Mouse (Mus musculus): ENCODE results near the gene Lhfp.

Gene Lhfp

GRCm38 (mm10) chr3:53040593-53041410, 526 bp upstream of the Lhfp start:
- DNase-seq (ENCODE audit: extremely low read depth, low read depth, low spot score): no peak

GRCm38 (mm10) chr3:53042240-53042567, 876 bp downstream of the Lhfp start:
- no peak for DNase-seq (ENCODE audit: extremely low read depth, low read depth, low spot score)

DNA sequence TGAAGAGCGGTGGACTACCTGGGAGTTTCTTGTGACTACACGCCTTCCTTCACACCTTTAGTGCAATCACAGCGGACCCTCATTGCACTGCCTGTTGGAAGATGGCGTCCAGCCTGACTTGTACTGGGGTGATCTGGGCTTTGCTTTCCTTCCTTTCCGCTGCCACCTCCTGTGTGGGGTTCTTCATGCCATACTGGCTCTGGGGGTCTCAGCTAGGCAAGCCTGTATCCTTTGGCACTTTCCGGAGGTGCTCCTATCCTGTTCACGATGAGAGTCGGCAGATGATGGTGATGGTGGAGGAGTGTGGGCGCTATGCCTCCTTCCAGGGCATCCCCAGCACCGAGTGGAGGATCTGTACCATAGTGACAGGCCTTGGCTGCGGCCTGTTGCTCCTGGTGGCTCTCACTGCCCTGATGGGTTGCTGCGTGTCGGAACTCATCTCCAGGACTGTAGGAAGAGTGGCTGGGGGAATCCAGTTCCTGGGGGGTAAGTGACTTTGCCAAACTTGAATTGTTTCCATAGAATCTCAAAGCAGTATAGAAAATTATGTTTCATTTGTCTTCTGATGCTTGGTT, 2.0 kb downstream of the Lhfp start:
- DNase-seq (ENCODE audit: extremely low read depth, low read depth, low spot score): no peak

DNA sequence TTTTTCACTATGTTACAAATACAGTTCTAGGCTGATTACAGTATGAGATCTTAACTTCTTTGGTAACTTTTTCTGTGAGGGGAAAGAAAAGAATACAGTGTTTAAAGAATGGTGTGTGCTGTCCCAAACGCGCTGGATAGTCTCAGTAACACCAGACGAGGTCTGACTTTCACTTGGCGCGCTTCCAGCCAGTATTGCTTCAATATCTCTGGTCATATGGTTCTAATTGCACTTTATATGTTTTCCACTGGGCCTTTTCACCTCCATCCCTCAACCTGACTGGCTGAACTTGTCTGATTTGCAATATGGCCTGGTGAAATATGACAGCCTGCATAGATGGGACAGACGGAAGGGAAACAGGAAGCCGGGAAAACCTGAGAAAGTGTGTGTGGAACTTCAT, 2.9 kb downstream of the Lhfp start:
- no peak for DNase-seq (ENCODE audit: extremely low read depth, low read depth, low spot score)

DNA sequence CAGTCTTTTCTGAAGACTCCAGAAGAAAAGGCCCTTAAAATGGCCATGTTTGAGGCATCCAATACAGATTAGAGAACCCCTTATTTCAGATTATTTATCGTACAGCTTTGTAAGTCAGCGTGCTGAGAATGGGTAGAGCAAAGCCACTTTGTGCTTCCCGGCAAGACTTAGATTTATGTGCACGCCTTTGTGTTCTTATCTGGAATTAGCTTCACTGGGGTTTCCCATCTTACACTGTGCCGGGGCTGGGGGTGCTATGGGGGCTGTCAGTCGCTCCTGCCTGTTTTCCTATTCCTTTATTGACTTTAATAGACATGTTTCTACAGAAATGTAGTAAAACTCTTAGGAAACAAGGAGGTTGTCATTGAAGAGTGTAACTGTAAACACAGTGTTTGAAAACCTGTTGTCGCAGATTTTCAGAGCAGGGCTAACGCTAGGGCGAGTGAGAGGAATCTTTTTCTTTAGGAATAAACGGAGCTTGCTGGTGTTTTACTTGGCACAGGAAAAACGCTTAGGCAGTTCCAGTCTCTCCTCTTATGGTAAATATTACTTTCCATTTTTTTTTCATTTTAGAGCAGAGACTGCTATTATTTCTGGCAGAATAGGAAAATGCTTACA, 3.5 kb downstream of the Lhfp start:
- no peak for DNase-seq (ENCODE audit: extremely low read depth, low read depth, low spot score)

DNA sequence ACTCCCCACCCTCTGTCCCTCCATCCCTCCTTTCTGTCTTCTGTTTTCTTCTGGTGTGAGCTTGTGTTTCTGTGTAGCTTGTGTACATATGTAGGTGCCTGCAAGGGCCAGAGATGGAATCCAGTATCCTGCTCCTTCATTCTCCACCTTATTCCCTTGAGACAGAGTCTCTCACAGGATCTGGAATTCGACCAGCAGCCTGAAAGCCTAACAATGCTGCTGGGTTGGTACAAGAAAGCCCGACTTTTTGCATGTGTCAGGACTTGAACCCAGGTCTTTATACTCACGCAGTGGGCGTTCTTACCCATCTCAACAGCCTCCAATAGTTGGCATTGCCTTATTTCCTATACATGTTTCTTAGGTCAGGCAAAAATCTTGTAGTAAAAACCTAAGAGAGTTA, 4.4 kb downstream of the Lhfp start:
- DNase-seq (ENCODE audit: extremely low read depth, low read depth, low spot score): no peak

DNA sequence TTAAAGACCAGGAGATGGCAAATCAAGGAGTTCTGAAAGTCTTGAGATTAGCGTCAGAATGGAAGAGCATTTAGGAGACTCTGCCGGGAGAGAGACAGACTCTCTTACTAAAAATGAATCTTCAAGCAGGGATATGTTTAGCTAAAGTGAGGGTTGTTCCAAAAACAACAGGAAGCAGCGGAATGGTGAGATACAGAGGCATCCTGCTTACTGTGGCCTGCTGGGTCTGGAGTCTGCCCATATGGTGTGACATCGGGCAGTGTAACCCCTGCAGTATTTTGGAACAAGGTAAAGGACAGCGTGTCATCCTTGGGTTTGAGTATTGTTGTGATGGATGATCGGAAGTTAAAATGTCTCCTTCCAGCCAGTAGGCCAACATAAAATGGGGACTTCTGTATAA, 5.0 kb downstream of the Lhfp start:
- no peak for DNase-seq (ENCODE audit: extremely low read depth, low read depth, low spot score)

GRCm38 (mm10) chr3:53052385-53052784, 11.1 kb downstream of the Lhfp start:
- no peak for DNase-seq (ENCODE audit: extremely low read depth, low read depth, low spot score)

GRCm38 (mm10) chr3:53056430-53056829, 15.1 kb downstream of the Lhfp start:
- no peak for DNase-seq (ENCODE audit: extremely low read depth, low read depth, low spot score)

DNA sequence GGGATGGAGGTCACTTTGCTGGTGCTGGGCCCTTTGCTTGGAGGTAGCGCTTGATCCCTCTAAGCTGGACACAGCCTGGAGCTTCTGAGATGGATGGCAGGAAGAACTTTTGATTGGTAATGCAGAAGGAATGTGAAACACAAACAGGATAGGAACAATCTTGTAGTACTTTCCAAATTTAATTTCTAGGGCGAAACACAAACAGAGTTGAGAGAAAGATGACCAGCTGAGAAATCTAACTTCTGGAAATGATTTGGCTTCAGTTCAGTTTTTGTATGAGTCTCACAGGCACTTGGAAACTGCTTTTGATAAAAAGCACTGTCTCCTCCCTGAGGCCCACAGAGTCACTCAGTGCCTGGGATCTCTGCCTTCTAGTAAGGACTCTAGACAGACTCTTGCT, 18.6 kb downstream of the Lhfp start:
- DNase-seq (ENCODE audit: extremely low read depth, low read depth, low spot score): no peak

GRCm38 (mm10) chr3:53063423-53064147, 22.3 kb downstream of the Lhfp start:
- no peak for DNase-seq (ENCODE audit: extremely low read depth, low read depth, low spot score)

DNA sequence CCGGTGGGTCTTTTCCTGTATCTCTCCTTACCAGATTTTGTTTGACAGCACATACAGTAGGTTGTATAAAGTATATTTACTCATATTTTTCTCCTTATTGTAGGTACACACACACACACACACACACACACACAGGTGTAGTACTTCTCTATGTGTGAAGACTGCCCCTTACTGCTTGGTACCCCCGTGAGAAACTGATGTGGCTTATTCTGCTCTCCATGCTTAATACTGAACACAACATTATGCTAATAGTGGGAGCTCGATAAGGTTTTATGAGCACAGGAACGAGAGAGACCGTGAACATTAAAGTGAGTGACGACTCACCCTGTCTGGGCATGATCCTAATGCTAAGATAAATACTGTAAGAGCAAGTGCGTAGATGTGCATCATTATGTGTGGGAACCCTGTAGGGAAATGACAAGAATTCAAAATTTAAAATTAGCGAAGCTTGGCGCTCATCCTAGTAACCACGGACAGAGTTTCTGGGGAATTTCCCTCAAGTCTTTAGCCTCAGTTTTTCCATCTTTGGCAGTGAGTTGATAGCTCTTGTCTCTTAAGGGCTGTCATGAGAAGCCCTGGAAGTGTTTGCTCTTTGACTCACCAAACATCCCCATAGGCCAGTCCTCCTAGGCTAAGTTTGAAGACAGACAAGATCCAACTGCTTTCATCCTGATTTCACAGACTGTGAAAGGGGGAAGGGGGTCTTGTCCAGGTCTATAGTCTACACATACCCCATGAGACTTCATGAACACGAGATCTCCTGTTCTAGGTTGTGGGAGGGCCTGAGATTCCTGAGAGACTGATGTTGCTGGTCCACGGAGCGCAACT, 24.2 kb downstream of the Lhfp start:
- no peak for DNase-seq (ENCODE audit: extremely low read depth, low read depth, low spot score)

GRCm38 (mm10) chr3:53066095-53066372, 24.7 kb downstream of the Lhfp start:
- no peak for DNase-seq (ENCODE audit: extremely low read depth, low read depth, low spot score)

DNA sequence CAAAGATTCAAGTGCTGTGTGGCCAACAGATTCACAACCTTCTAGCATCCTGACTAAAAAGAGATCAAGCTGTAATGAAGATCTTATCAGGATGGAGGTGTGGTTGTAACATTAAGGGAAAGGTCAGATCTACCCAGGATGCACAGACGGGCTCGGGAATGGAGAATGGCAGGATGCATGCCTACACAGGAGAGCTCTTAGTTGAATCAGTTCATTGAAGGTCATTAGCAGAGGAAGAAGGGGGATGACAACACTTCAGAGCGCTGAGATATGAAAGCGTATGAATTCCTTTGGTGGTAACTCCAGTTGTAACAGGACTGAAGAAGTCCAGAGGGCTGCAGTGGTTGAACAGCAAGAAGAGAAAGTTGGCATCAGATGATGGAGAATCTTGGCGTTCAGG, 27.1 kb downstream of the Lhfp start:
- DNase-seq (ENCODE audit: extremely low read depth, low read depth, low spot score): no peak

DNA sequence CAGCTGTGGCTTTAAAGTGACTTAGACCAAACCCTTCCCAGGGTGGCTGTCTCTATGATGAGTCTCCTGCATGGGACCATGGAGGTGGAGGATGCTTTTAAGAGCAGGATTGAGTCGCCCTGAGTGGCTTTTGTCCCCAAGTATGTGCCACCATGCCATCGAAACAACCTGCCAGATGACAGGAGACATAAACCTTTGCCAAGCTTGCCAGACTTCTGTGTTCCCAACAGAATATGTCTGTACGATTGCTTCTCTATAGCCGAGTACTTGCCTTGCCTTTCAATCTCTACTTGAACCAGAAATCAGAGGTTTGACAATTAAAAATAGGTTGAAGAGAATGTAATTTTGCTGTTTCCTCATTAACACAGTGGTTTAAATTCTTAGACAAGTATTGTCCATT, 32.9 kb downstream of the Lhfp start:
- no peak for DNase-seq (ENCODE audit: extremely low read depth, low read depth, low spot score)

DNA sequence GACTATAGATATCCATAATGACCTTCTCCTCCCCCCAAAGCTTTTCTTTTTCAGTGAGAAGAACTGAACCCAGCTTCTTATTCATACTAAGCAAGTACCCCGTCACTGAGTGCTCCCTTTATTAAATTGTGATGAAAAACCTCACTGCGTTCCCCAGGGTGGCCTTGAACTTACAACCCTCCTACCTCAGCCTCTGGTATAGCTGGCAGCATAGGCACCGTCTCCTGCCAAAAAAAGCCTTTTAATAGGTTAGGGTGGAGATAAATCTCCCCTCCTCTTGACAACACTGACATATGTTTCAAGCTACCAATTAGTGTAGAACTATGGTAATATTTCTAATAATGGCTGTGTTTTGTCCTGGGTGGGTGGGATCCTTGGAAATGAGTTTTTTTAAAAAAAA, 33.4 kb downstream of the Lhfp start:
- no peak for DNase-seq (ENCODE audit: extremely low read depth, low read depth, low spot score)

GRCm38 (mm10) chr3:53080286-53080685, 39.0 kb downstream of the Lhfp start:
- no peak for DNase-seq (ENCODE audit: extremely low read depth, low read depth, low spot score)

DNA sequence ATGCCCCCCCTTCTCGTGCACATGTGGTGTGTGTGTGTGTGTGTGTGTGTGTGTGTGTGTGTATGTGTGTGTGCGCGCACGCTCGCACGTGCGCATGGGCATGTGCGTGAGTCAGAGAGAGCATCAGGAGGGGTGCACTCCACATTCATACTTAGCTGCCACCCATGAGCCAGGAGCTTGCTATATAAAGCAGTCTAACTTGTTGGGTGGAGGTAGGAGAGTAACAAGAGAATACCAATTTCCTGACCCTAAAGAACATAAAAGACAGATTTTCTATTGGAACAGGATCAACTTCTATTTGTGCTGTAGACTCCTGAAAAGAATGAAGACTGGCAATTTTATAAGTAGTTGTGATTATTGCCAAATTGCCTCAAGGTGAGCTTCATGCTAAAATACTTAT, 39.4 kb downstream of the Lhfp start:
- DNase-seq (ENCODE audit: extremely low read depth, low read depth, low spot score): no peak

DNA sequence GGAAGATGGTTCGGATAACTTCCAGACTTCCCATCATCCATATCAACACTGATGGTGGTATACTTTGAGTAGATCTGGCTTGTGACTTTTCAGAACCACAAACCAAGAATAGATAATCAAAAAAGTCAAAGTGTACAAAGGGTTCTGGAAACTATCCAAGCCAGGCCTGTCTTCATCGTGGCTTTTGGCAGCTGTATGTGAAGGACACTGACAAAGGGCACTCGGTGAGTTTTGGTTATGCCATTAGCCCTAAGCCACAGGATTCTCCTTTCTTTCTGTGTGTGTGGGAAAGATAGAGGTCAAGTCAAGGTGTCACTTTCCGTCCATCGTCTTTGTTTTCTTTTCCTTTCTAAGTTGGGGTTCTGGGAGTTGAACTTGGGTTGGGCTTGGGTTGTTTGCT, 42.4 kb downstream of the Lhfp start:
- no peak for DNase-seq (ENCODE audit: extremely low read depth, low read depth, low spot score)

- DNase-seq (ENCODE audit: extremely low read depth, low read depth, low spot score): no peak
These were observed 43.5 kb downstream of the Lhfp start for GRCm38 (mm10) chr3:53084806-53085205.

DNA sequence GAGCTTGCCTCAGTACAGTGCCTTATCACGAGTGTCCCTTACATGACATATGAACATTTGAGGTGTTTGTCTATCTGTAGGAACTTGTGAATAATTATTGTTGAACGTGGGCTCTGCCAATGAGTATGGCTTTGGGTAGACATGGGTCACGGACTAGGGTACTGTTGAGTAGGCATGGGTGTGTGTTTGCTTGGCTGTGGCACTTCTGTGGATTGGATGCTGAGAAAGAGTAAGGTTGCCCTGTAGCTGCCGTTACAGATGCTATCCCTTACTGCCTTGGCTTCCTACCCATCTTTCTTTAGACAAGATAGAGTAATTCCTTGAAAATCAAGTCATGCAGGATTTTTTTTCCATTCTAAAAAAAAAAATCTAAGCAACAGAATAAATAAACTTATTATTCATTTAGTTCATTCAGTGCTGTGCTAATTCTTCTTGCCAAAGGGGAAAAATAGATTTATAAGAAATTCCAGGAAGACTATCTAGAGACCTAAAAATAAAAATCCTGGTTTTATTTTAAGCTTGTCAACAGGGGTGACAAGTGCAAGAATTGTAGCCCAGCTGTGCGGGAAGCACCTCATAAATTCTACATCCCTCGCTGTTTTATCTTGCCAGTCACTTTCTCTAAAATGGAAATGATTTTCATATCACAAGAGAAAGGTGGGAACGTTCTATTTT, 45.3 kb downstream of the Lhfp start:
- DNase-seq (ENCODE audit: extremely low read depth, low read depth, low spot score): no peak
